Mouse (Mus musculus): ENCODE results near the gene Krtap3-1.

Gene Krtap3-1

GRCm38 (mm10) chr11:99521288-99521860 is 45.1 kb downstream of the Krtap3-1 start, which contains the start of gene Krt39:
Gene Krt39 (minus strand): TSS chr11:99521338.
- no peak for DNase-seq (ENCODE audit: low read depth, low spot score)
